Mouse (Mus musculus): ENCODE measurements around the gene Ajuba. TPM values are rescaled to one million over a fixed set of nuclear protein-coding genes. Genes with fewer than 3 reads are reported as not detected.
"Not testable (repeated sequence)": the region's sequence is repeated elsewhere in the genome, so short reads cannot be mapped to it uniquely, and the experiment has no call there.

The Ajuba gene
- polyA plus RNA-seq (2014; fragmentation: Nextera tagmentation; extraction: Ambion mirVana), result 3.4 and 4.0 TPM in 2 replicates

GRCm38 (mm10) chr14:54577089-54577982 lies at the start of gene Ajuba:
Gene Ajuba, minus strand, starts transcription at chr14:54577558.
- Histone ChIP-seq H3K4me2 (ENCODE audit: low read length) (peak within 1 kb of the TSS; percentile 58), H3K4me1 (ENCODE audit: control insufficient read depth, insufficient read depth, low read length) (peaks cover 17% of the 10 kb centered on the region; the same call in 1 of the 2 replicates), H3K9ac (ENCODE audit: low read length) (peak within 1 kb of the TSS; percentile 83), H3K27ac (ENCODE audit: low read depth, low read length) (peak within 1 kb of the TSS; percentile 49; the same call in 1 of the 2 replicates), H3K36me3 (ENCODE audit: control insufficient read depth, insufficient read depth, low read length) (no peaks in the 10 kb centered on the region), H3K27me3 (replicated peaks; ENCODE audit: control insufficient read depth, insufficient read depth, low read length) (0 out of 2 replicates have a peak, but pooled peaks cover 10% of the 10 kb centered on the region), H3K9me3 (replicated peaks; ENCODE audit: control insufficient read depth, low read length) (no peaks in the 10 kb centered on the region), H3K4me3 (ENCODE audit: low read depth, low read length) (peak within 1 kb of the TSS; percentile 65)
- peak; percentile 72 for ATAC-seq
- whole genome bisulfite sequencing, result 1% methylated on average over 66 of the region's 66 CpGs
- peak; percentile 93 for DNase-seq (ENCODE audit: low spot score)

GRCm38 (mm10) chr14:54624976-54625375 lies 47.6 kb upstream of the Ajuba start:
- 79% methylated on average over 10 of the region's 10 CpGs for WGBS

GRCm38 (mm10) chr14:54623334-54623733 lies 46.0 kb upstream of the Ajuba start:
- H3K4me3 ChIP-seq (ENCODE audit: low read depth, low read length), result no peak overlapping the region
- no peaks in the 10 kb centered on the region for H3K4me1 ChIP-seq (ENCODE audit: control insufficient read depth, insufficient read depth, low read length)
- no peaks in the 10 kb centered on the region for H3K9me3 ChIP-seq (replicated peaks; ENCODE audit: control insufficient read depth, low read length)
- ATAC-seq (no peak), DNase-seq (ENCODE audit: low spot score) (no peak)
- no peak overlapping the region for H3K27ac ChIP-seq (ENCODE audit: low read depth, low read length)
- H3K4me2 ChIP-seq (ENCODE audit: low read length), result no peak overlapping the region
- no peaks in the 10 kb centered on the region for H3K27me3 ChIP-seq (replicated peaks; ENCODE audit: control insufficient read depth, insufficient read depth, low read length)
- no peaks in the 10 kb centered on the region for H3K36me3 ChIP-seq (ENCODE audit: control insufficient read depth, insufficient read depth, low read length)
- WGBS, result 87% methylated on average over 6 of the region's 6 CpGs
- H3K9ac ChIP-seq (ENCODE audit: low read length), result no peak overlapping the region

More at GRCm38 (mm10) chr14:54624976-54625375, 47.6 kb upstream of the Ajuba start:
- Histone ChIP-seq H3K9me3 (replicated peaks; ENCODE audit: control insufficient read depth, low read length) (no peaks in the 10 kb centered on the region), H3K36me3 (ENCODE audit: control insufficient read depth, insufficient read depth, low read length) (peaks cover under 1% of the 10 kb centered on the region; the same call in 1 of the 2 replicates), H3K27me3 (replicated peaks; ENCODE audit: control insufficient read depth, insufficient read depth, low read length) (no peaks in the 10 kb centered on the region), H3K27ac (ENCODE audit: low read depth, low read length) (no peak overlapping the region), H3K9ac (ENCODE audit: low read length) (no peak overlapping the region), H3K4me3 (ENCODE audit: low read depth, low read length) (no peak overlapping the region), H3K4me2 (ENCODE audit: low read length) (no peak overlapping the region), H3K4me1 (ENCODE audit: control insufficient read depth, insufficient read depth, low read length) (no peaks in the 10 kb centered on the region)
- DNase-seq (ENCODE audit: low spot score), result no peak
- no peak for ATAC-seq

GRCm38 (mm10) chr14:54621133-54621532 lies 43.8 kb upstream of the Ajuba start, which contains the start of gene Psmb11:
Gene Psmb11, plus strand, starts transcription at chr14:54621433.
- Histone ChIP-seq H3K36me3 (ENCODE audit: control insufficient read depth, insufficient read depth, low read length) (0 out of 2 replicates have a peak, but pooled peaks cover 3% of the 10 kb centered on the region), H3K9ac (ENCODE audit: low read length) (no peak within 1 kb of the TSS), H3K27ac (ENCODE audit: low read depth, low read length) (no peak within 1 kb of the TSS), H3K9me3 (replicated peaks; ENCODE audit: control insufficient read depth, low read length) (no peaks in the 10 kb centered on the region), H3K27me3 (replicated peaks; ENCODE audit: control insufficient read depth, insufficient read depth, low read length) (no peaks in the 10 kb centered on the region), H3K4me3 (ENCODE audit: low read depth, low read length) (no peak within 1 kb of the TSS), H3K4me2 (ENCODE audit: low read length) (no peak within 1 kb of the TSS), H3K4me1 (ENCODE audit: control insufficient read depth, insufficient read depth, low read length) (peaks cover 5% of the 10 kb centered on the region; the same call in 1 of the 2 replicates)
- ATAC-seq (no peak), DNase-seq (ENCODE audit: low spot score) (no peak)
- 98% methylated on average over 1 of the region's 1 CpGs for WGBS

GRCm38 (mm10) chr14:54617897-54618365 lies 40.6 kb upstream of the Ajuba start, which contains the start of gene Psmb5:
Gene Psmb5, minus strand, starts transcription at chr14:54618022.
- Histone ChIP-seq H3K9me3 (replicated peaks; ENCODE audit: control insufficient read depth, low read length) (no peaks in the 10 kb centered on the region), H3K4me1 (ENCODE audit: control insufficient read depth, insufficient read depth, low read length) (peaks cover 5% of the 10 kb centered on the region; the same call in 1 of the 2 replicates), H3K4me2 (ENCODE audit: low read length) (peak within 1 kb of the TSS; percentile 75), H3K27ac (ENCODE audit: low read depth, low read length) (peak within 1 kb of the TSS; percentile 60), H3K27me3 (replicated peaks; ENCODE audit: control insufficient read depth, insufficient read depth, low read length) (no peaks in the 10 kb centered on the region), H3K36me3 (ENCODE audit: control insufficient read depth, insufficient read depth, low read length) (peaks cover 25% of the 10 kb centered on the region), H3K4me3 (ENCODE audit: low read depth, low read length) (peak within 1 kb of the TSS; percentile 90), H3K9ac (ENCODE audit: low read length) (peak within 1 kb of the TSS; percentile 89)
- peak; percentile 94 for ATAC-seq
- WGBS, result under 1% methylated on average over 25 of the region's 25 CpGs
- peak; percentile 96 for DNase-seq (ENCODE audit: low spot score)

- WGBS, result 2% methylated on average over 31 of the region's 38 CpGs
- peak overlapping the region; percentile 89 for H3K9ac ChIP-seq (ENCODE audit: low read length)
- H3K4me3 ChIP-seq (ENCODE audit: low read depth, low read length), result peak overlapping the region; percentile 90
- no peaks in the 10 kb centered on the region for H3K27me3 ChIP-seq (replicated peaks; ENCODE audit: control insufficient read depth, insufficient read depth, low read length)
- H3K36me3 ChIP-seq (ENCODE audit: control insufficient read depth, insufficient read depth, low read length), result peaks cover 31% of the 10 kb centered on the region
- peaks cover 5% of the 10 kb centered on the region; the same call in 1 of the 2 replicates for H3K4me1 ChIP-seq (ENCODE audit: control insufficient read depth, insufficient read depth, low read length)
- H3K9me3 ChIP-seq (replicated peaks; ENCODE audit: control insufficient read depth, low read length), result no peaks in the 10 kb centered on the region
- ATAC-seq (peak; percentile 55), DNase-seq (ENCODE audit: low spot score) (no peak)
- peak overlapping the region; percentile 60 for H3K27ac ChIP-seq (ENCODE audit: low read depth, low read length)
- peak overlapping the region; percentile 75 for H3K4me2 ChIP-seq (ENCODE audit: low read length)
Observed at GRCm38 (mm10) chr14:54617152-54617896, 40.0 kb upstream of the Ajuba start.

GRCm38 (mm10) chr14:54616226-54616825 lies 39.0 kb upstream of the Ajuba start:
- peaks cover 5% of the 10 kb centered on the region; the same call in 1 of the 2 replicates for H3K4me1 ChIP-seq (ENCODE audit: control insufficient read depth, insufficient read depth, low read length)
- peak overlapping the region; percentile 75; the same call in 1 of the 2 replicates for H3K4me2 ChIP-seq (ENCODE audit: low read length)
- ATAC-seq (no peak), DNase-seq (ENCODE audit: low spot score) (no peak)
- no peaks in the 10 kb centered on the region for H3K27me3 ChIP-seq (replicated peaks; ENCODE audit: control insufficient read depth, insufficient read depth, low read length)
- H3K36me3 ChIP-seq (ENCODE audit: control insufficient read depth, insufficient read depth, low read length), result peaks cover 38% of the 10 kb centered on the region
- no peak overlapping the region for H3K9ac ChIP-seq (ENCODE audit: low read length)
- H3K27ac ChIP-seq (ENCODE audit: low read depth, low read length), result no peak overlapping the region
- 92% methylated on average over 16 of the region's 16 CpGs for WGBS
- no peak overlapping the region for H3K4me3 ChIP-seq (ENCODE audit: low read depth, low read length)
- no peaks in the 10 kb centered on the region for H3K9me3 ChIP-seq (replicated peaks; ENCODE audit: control insufficient read depth, low read length)

- not testable (repeated sequence) for H3K4me3 ChIP-seq (ENCODE audit: low read depth, low read length); ATAC-seq; H3K9me3 ChIP-seq (replicated peaks; ENCODE audit: control insufficient read depth, low read length); DNase-seq (ENCODE audit: low spot score); H3K27me3 ChIP-seq (replicated peaks; ENCODE audit: control insufficient read depth, insufficient read depth, low read length); H3K9ac ChIP-seq (ENCODE audit: low read length); H3K27ac ChIP-seq (ENCODE audit: low read depth, low read length); H3K4me1 ChIP-seq (ENCODE audit: control insufficient read depth, insufficient read depth, low read length); H3K4me2 ChIP-seq (ENCODE audit: low read length)
- WGBS, result 89% methylated on average over 15 of the region's 16 CpGs
- peaks cover 38% of the 10 kb centered on the region for H3K36me3 ChIP-seq (ENCODE audit: control insufficient read depth, insufficient read depth, low read length)
Observed at GRCm38 (mm10) chr14:54614130-54614529, 36.8 kb upstream of the Ajuba start.
